Mouse (Mus musculus): Measurements from ENCODE around the gene Dtd1. TPM values are rescaled to one million over a fixed set of nuclear protein-coding genes. Genes with fewer than 3 reads are reported as not detected.

Dtd1 gene
- polyA plus RNA-seq, 1 experiment: 11.8 TPM

GRCm38 (mm10) chr2:144727136-144727535, 127.4 kb downstream of the Dtd1 start:
- no peaks in the 10 kb centered on the region for H3K36me3 ChIP-seq (ENCODE audit: control insufficient read depth, insufficient read depth, low read length)
- H3K27ac ChIP-seq (ENCODE audit: control insufficient read depth, insufficient read depth, low read depth, low read length): no peak overlapping the region
- TF ChIP-seq CTCF (IDR thresholded peaks at IDR 0.05; ENCODE audit: control insufficient read depth, insufficient read depth, insufficient replicate concordance, low read depth, low read length) (no peak), POLR2A (IDR thresholded peaks at IDR 0.05; ENCODE audit: control insufficient read depth, low read depth, low read length) (no peak)
- H3K27me3 ChIP-seq (ENCODE audit: control insufficient read depth, insufficient read depth, low read length): no peaks in the 10 kb centered on the region
- H3K4me1 ChIP-seq (ENCODE audit: control insufficient read depth, insufficient read depth, low read length): no peaks in the 10 kb centered on the region
- H3K4me3 ChIP-seq (ENCODE audit: control insufficient read depth, low read depth, low read length): no peak overlapping the region

GRCm38 (mm10) chr2:144729776-144730175, 130.1 kb downstream of the Dtd1 start:
- Histone ChIP-seq H3K27me3 (ENCODE audit: control insufficient read depth, insufficient read depth, low read length) (no peaks in the 10 kb centered on the region), H3K4me3 (ENCODE audit: control insufficient read depth, low read depth, low read length) (no peak overlapping the region), H3K27ac (ENCODE audit: control insufficient read depth, insufficient read depth, low read depth, low read length) (no peak overlapping the region), H3K36me3 (ENCODE audit: control insufficient read depth, insufficient read depth, low read length) (no peaks in the 10 kb centered on the region), H3K4me1 (ENCODE audit: control insufficient read depth, insufficient read depth, low read length) (no peaks in the 10 kb centered on the region)
- TF ChIP-seq CTCF (IDR thresholded peaks at IDR 0.05; ENCODE audit: control insufficient read depth, insufficient read depth, insufficient replicate concordance, low read depth, low read length) (no peak), POLR2A (IDR thresholded peaks at IDR 0.05; ENCODE audit: control insufficient read depth, low read depth, low read length) (no peak)

- H3K27ac ChIP-seq (ENCODE audit: control insufficient read depth, insufficient read depth, low read depth, low read length): no peak overlapping the region
- TF ChIP-seq POLR2A (IDR thresholded peaks at IDR 0.05; ENCODE audit: control insufficient read depth, low read depth, low read length) (no peak), CTCF (IDR thresholded peaks at IDR 0.05; ENCODE audit: control insufficient read depth, insufficient read depth, insufficient replicate concordance, low read depth, low read length) (no peak)
- H3K36me3 ChIP-seq (ENCODE audit: control insufficient read depth, insufficient read depth, low read length): no peaks in the 10 kb centered on the region
- H3K4me3 ChIP-seq (ENCODE audit: control insufficient read depth, low read depth, low read length): no peak overlapping the region
- H3K27me3 ChIP-seq (ENCODE audit: control insufficient read depth, insufficient read depth, low read length): no peaks in the 10 kb centered on the region
- peaks cover 11% of the 10 kb centered on the region for H3K4me1 ChIP-seq (ENCODE audit: control insufficient read depth, insufficient read depth, low read length)
Observed at GRCm38 (mm10) chr2:144738161-144738560, 138.5 kb downstream of the Dtd1 start.

GRCm38 (mm10) chr2:144738576-144738975, 138.9 kb downstream of the Dtd1 start:
- H3K27ac ChIP-seq (ENCODE audit: control insufficient read depth, insufficient read depth, low read depth, low read length): no peak overlapping the region
- H3K4me1 ChIP-seq (ENCODE audit: control insufficient read depth, insufficient read depth, low read length): peaks cover 11% of the 10 kb centered on the region
- no peaks in the 10 kb centered on the region for H3K36me3 ChIP-seq (ENCODE audit: control insufficient read depth, insufficient read depth, low read length)
- TF ChIP-seq POLR2A (IDR thresholded peaks at IDR 0.05; ENCODE audit: control insufficient read depth, low read depth, low read length) (no peak), CTCF (IDR thresholded peaks at IDR 0.05; ENCODE audit: control insufficient read depth, insufficient read depth, insufficient replicate concordance, low read depth, low read length) (no peak)
- no peaks in the 10 kb centered on the region for H3K27me3 ChIP-seq (ENCODE audit: control insufficient read depth, insufficient read depth, low read length)
- H3K4me3 ChIP-seq (ENCODE audit: control insufficient read depth, low read depth, low read length): no peak overlapping the region

- Histone ChIP-seq H3K4me1 (ENCODE audit: control insufficient read depth, insufficient read depth, low read length) (peaks cover 11% of the 10 kb centered on the region), H3K36me3 (ENCODE audit: control insufficient read depth, insufficient read depth, low read length) (no peaks in the 10 kb centered on the region), H3K4me3 (ENCODE audit: control insufficient read depth, low read depth, low read length) (peak overlapping the region; percentile 4; the same call in 1 of the 2 replicates), H3K27ac (ENCODE audit: control insufficient read depth, insufficient read depth, low read depth, low read length) (no peak overlapping the region), H3K27me3 (ENCODE audit: control insufficient read depth, insufficient read depth, low read length) (no peaks in the 10 kb centered on the region)
- no peak for TF ChIP-seq CTCF (IDR thresholded peaks at IDR 0.05; ENCODE audit: control insufficient read depth, insufficient read depth, insufficient replicate concordance, low read depth, low read length)
- TF ChIP-seq POLR2A (IDR thresholded peaks at IDR 0.05; ENCODE audit: control insufficient read depth, low read depth, low read length): no peak
Observed at GRCm38 (mm10) chr2:144740577-144740997, 140.9 kb downstream of the Dtd1 start.

- Histone ChIP-seq H3K27ac (ENCODE audit: control insufficient read depth, insufficient read depth, low read depth, low read length) (no peak overlapping the region), H3K36me3 (ENCODE audit: control insufficient read depth, insufficient read depth, low read length) (no peaks in the 10 kb centered on the region), H3K4me3 (ENCODE audit: control insufficient read depth, low read depth, low read length) (no peak overlapping the region; the same call in 1 of the 2 replicates), H3K4me1 (ENCODE audit: control insufficient read depth, insufficient read depth, low read length) (peaks cover 11% of the 10 kb centered on the region), H3K27me3 (ENCODE audit: control insufficient read depth, insufficient read depth, low read length) (no peaks in the 10 kb centered on the region)
- no peak for TF ChIP-seq POLR2A (IDR thresholded peaks at IDR 0.05; ENCODE audit: control insufficient read depth, low read depth, low read length)
- TF ChIP-seq CTCF (IDR thresholded peaks at IDR 0.05; ENCODE audit: control insufficient read depth, insufficient read depth, insufficient replicate concordance, low read depth, low read length): no peak
Observed at GRCm38 (mm10) chr2:144741973-144742372, 142.3 kb downstream of the Dtd1 start.

- TF ChIP-seq POLR2A (IDR thresholded peaks at IDR 0.05; ENCODE audit: control insufficient read depth, low read depth, low read length) (no peak), CTCF (IDR thresholded peaks at IDR 0.05; ENCODE audit: control insufficient read depth, insufficient read depth, insufficient replicate concordance, low read depth, low read length) (no peak)
- Histone ChIP-seq H3K36me3 (ENCODE audit: control insufficient read depth, insufficient read depth, low read length) (no peaks in the 10 kb centered on the region), H3K27me3 (ENCODE audit: control insufficient read depth, insufficient read depth, low read length) (no peaks in the 10 kb centered on the region)
Observed at GRCm38 (mm10) chr2:144743316-144743715, 143.6 kb downstream of the Dtd1 start.

GRCm38 (mm10) chr2:144745266-144745665, 145.6 kb downstream of the Dtd1 start:
- H3K36me3 ChIP-seq (ENCODE audit: control insufficient read depth, insufficient read depth, low read length): no peaks in the 10 kb centered on the region
- peaks cover 11% of the 10 kb centered on the region for H3K4me1 ChIP-seq (ENCODE audit: control insufficient read depth, insufficient read depth, low read length)
- no peaks in the 10 kb centered on the region for H3K27me3 ChIP-seq (ENCODE audit: control insufficient read depth, insufficient read depth, low read length)
- H3K27ac ChIP-seq (ENCODE audit: control insufficient read depth, insufficient read depth, low read depth, low read length): no peak overlapping the region
- no peak overlapping the region for H3K4me3 ChIP-seq (ENCODE audit: control insufficient read depth, low read depth, low read length)
- TF ChIP-seq POLR2A (IDR thresholded peaks at IDR 0.05; ENCODE audit: control insufficient read depth, low read depth, low read length) (no peak), CTCF (IDR thresholded peaks at IDR 0.05; ENCODE audit: control insufficient read depth, insufficient read depth, insufficient replicate concordance, low read depth, low read length) (no peak)

More at GRCm38 (mm10) chr2:144743316-144743715, 143.6 kb downstream of the Dtd1 start:
- H3K4me1 ChIP-seq (ENCODE audit: control insufficient read depth, insufficient read depth, low read length): peaks cover 11% of the 10 kb centered on the region
- no peak overlapping the region for H3K4me3 ChIP-seq (ENCODE audit: control insufficient read depth, low read depth, low read length)
- H3K27ac ChIP-seq (ENCODE audit: control insufficient read depth, insufficient read depth, low read depth, low read length): no peak overlapping the region

All from testis, adult 2 months (tissue).